Mouse (Mus musculus) splenic B cell, adult 2 months (primary cell): ENCODE results near the gene Hpd.
A peak's percentile ranks its signal among the peaks of the same experiment; 100 is the strongest.

Source experiments
- DNase-seq: peaks from one replicate; pipeline ENCODE4 v3.0.0-alpha.2; 2011; ENCODE audit warnings: low read depth, low spot score
- H3K27me3 ChIP-seq: 2 replicates; pipeline ENCODE4 v1.6.1; 2012; ENCODE audit warnings: mild to moderate bottlenecking, low read length, moderate library complexity, mixed read lengths; ENCODE audit not compliant: control insufficient read depth, poor library complexity, insufficient read depth, severe bottlenecking
- H3K36me3 ChIP-seq: 2 replicates; pipeline ENCODE4 v1.6.1; 2012; ENCODE audit warnings: mild to moderate bottlenecking, low read length, moderate library complexity, mixed read lengths; ENCODE audit not compliant: control insufficient read depth, poor library complexity, insufficient read depth, severe bottlenecking

Gene Hpd

DNA sequence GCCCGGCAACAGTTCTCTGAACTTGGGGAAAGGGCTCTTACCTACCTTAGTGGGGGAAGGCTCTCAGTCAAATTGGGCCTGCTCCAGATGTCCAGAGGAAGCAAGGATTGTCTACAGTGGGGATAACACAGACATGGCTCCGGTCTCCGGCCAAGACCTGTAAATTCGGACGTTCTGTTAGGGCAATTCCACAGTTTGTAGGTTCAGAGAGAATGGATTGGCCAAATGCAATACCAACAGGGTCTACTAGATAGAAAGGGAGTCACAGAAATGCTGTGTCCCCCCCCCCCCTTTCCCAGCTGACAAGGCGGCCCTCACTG, 44.7 kb downstream of the Hpd start:
- Histone ChIP-seq H3K36me3 (peaks cover 5% of the 10 kb centered on the region), H3K27me3 (no peaks in the 10 kb centered on the region)
- no peak for DNase-seq

DNA sequence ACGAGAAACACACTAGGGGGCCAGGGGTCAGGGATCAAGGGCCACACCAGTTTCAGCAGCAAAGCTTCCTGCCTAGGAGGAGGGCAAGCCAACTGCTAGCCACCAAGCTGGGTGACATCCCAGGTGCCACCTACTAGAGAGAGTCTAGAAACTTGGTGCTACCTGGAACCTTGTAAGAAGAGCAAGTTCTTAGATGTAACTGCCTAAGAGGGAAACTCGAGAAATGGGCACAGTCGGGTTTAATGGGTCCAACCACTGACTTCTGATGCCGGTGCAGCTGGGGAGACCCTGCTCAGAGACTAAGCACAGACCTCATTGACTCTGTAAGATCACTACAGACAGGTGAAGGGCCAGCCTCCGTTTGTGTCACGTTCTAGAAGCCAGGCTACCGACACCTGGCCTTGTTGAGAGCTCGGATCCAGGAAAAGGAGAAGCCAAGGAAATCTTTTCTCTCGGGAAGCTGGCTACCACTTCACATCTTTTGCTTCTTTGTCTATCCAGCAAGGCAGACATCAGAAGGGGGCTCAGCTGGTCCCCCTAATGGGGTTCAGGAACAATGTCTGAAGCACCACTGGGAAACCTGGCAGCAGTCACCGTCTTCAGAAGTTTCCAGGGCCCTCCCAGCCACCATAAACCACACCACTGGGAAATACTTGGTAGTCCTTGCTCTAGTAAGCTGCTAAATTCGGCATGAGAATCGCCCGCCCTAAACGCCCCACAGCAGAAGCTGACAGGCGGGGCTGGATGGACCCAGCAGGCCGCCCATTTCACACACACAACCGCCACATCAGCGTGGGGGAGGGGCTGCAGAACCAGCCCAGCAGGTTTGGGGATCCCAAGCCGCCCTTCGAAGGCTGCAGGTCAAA, 45.2 kb downstream of the Hpd start:
- Histone ChIP-seq H3K36me3 (peaks cover 5% of the 10 kb centered on the region), H3K27me3 (no peaks in the 10 kb centered on the region)
- peak; percentile 47 for DNase-seq

DNA sequence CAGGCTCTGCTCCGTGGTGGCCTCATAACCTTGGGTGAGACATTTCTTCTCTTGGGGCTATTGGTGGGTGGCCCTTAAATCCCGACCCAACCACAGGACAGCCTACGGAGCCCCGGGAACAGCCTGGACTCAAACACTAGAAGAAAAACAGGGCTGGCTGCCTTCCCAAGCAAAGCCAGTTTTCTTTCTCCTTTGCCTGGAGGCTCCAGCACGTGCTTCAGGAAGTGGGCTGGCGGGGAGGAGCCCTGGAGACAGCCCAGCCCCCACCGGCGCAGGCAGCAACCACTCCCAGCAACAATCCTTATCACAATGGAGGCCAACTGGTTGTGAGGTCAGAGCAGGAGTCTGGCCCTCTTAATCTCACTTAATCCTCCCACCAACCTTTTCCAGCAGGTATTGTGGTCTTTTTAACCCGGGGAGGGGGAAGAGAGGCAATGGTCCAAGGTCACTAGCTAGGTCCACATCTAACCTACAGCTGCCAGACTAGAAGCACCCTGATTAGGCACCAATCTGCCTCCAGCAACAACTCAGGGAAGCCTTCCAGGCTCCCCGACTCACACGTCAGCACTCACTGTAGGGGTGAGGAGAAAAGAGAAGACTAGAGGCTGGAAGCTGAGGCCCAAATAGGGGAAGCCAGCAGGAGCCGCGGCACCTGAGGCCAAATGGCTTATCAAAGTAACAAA, 46.0 kb downstream of the Hpd start:
- Histone ChIP-seq H3K27me3 (no peaks in the 10 kb centered on the region), H3K36me3 (peaks cover 5% of the 10 kb centered on the region)
- DNase-seq: peak; percentile 51

DNA sequence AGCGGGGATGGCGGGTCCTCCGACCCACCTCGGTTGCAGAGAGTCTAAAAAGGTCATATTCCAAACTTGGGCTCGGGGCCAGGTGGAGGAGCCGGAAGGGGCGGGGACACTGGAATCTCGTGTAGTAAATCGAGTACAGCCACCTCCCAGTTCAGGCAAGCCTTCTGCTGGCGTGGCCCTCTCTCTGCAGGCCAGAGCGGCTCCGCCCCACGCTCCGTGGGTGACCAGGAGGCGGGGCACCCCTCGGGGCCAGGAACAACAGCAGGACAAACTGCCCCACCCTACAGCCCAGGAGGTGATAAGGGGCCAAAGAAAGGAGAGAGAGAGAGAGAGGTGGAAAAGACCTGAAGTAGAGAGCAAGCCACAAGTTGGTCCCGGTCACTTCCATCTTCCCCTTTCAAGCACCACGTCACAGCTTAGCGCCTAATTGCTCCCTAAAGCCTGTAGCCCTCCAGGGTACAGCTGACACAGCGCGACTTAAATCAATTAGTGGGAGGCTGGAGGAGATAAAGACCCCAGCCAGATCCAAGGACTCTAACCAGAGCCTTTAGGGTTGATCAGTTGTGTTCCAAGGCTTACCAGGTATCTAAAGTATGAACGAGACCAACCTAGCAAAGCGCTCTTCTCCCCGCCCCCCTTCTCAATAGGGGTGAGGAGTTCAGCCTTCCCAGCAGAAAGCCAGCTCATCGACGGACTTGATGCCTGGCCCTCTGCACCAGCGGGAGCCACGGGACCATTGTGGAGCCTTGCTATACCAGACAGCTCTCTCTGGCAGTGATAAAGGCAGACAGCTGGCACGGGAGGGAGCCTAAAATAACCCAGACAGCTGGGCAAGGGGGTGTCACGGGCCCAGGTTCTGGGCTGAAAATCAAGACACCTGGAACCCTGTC, 46.8 kb downstream of the Hpd start:
- no peak for DNase-seq
- H3K36me3 ChIP-seq: peaks cover 5% of the 10 kb centered on the region

DNA sequence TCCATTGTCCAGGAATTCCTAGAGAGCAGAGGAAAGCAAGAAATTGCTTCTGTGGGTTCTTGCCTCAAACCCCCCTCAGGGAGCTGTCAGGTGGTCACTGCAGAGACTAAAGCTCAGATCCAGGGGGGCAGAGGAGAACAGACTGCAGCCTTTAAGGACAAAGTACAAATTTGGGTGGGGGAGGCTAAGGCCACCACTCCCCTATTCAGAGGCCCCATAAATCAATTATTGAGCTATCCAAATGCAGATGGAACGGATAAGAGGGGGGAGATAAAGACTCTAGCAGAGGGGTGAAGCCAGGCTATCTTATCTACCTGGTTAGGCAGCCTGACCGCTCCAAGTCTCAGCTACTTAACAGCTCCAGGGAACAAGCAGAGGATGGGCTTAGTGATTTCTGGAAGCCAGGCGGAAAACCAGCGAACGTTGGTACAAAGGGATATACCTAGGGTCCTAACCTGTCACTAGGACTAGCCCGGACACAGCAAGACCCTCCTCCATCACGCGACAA, 47.6 kb downstream of the Hpd start:
- H3K36me3 ChIP-seq: peaks cover 5% of the 10 kb centered on the region

More for the DNA sequence above, 46.8 kb downstream of the Hpd start:
- no peaks in the 10 kb centered on the region for H3K27me3 ChIP-seq

DNA sequence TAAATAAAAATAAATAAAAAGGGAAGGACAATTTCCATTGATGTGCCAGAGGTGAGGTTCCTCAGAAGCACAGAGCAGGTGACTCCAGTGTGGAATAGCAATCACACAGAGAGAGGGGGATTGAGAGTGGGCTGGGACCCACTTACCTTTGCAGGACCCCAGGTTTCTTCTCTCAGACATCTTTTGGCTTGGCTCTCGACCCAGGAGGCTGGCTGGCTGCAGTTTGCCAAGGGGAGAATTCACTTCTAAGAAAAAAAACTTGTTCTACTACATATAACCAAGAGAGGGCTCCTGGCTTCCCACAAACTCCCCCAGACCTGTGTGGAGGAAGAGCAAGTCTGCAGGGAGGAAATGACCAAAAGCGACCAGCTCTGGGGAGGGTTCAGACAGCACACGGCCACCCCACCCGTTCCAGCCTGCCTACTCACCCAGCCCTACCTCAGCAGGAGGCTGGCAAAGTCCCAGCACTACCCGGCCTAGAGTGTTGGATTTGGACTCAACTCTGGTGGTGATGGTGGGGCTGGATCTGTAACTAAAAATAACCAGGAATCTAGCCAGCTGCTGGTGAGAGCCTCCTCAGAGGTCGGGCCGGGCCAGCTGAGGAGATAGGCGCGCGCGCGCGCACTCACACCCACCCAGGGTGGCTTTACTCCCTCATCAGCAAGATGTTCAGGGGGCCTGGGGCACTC, 48.2 kb downstream of the Hpd start:
- H3K36me3 ChIP-seq: peaks cover 5% of the 10 kb centered on the region
- no peaks in the 10 kb centered on the region for H3K27me3 ChIP-seq
- no peak for DNase-seq

More for the DNA sequence above, 47.6 kb downstream of the Hpd start:
- no peaks in the 10 kb centered on the region for H3K27me3 ChIP-seq
- DNase-seq: no peak

DNA sequence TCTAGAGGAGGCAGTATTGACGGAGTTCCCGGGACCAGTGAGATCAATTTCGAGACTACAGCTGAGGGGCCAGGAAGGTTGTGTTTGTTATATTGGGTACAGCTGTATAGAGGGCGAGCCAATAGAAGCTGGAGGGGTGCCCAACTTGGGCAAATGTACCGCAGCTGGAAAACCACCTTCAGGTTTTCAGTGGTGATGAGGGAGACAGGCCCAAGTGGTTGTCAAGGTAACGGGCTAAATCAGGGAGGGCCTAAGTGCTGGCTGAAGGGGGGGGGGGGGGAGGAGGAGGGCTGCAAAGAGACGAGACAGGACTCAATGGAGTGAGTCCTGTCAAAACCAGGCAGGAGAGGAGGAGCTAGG, 48.8 kb downstream of the Hpd start:
- Histone ChIP-seq H3K27me3 (no peaks in the 10 kb centered on the region), H3K36me3 (peaks cover 5% of the 10 kb centered on the region)
- DNase-seq: no peak

DNA sequence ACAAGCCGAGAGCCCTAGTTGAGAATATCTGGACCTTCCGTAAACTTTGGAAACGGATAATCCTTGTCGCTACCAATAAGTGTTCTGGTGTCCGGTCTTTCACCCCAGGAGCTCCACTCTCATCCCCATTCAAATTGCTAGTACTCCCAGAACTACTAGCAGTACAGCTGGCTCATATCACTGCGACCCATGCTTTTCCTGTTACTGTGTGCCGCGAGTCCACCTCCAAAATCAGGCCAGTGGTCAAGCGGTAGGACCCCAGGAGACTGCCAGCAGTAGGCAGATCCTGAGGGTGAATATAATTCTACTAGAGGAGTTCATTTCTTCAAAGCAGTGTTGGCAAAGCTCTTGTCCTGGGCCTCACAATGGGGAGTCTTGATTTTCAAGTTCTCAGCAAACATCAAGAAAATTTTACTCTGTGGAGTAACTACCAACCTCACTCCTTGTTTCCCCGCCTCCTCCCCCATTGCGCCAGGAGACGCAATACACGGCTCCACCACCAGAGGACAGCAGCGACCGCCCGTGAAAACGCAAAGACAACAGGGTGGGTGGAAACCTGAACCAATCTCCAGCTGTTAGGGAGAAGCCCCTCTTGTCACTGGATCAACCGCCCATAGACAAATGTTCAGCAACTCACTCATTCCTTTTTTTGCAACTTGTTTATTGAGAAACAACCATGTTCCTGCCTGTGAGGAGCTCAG, 49.3 kb downstream of the Hpd start:
- Histone ChIP-seq H3K36me3 (peaks cover 5% of the 10 kb centered on the region), H3K27me3 (no peaks in the 10 kb centered on the region)
- peak; percentile 91 for DNase-seq

DNA sequence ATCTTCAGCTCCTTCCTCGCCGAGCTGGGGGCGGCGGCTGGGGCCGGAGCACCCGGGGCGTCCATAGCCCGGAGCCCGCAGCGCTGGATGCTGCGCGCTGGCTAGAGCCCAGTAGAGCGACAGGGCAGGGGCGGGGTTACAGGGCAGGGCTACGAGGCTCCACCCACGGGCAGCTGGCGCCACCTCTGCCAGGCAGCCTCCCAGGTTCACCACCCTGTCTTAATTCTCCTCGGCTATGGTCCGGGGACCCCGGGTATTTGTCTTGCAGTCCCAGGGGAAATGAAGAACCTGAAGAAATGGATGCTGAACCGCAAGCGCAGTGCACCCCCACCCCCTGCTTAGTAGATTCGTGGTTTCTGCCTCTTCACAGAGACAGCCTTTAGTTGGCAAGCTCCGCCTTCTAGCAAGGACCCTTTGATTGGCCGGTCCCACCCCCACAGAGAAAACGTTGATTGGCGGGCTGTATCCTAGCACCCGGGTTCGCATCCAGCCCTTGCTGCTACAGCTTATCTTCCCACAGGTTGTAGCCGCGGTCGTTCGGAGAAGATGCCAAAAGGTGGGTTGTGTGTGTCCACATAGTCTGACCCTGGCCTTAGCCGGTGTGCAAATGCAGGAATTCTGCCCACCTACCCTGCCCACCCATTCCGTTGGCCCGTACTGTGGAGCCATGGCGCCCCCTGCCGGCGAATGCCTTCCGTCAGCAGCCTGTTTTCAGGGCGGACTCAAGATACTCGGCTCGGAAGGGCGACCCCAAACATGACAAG, 50.0 kb downstream of the Hpd start, which contains the start of gene Rhof:
Gene Rhof (minus strand): TSS at position 385 of the 764 bp plus-strand sequence.
- Histone ChIP-seq H3K36me3 (peaks cover 5% of the 10 kb centered on the region), H3K27me3 (no peaks in the 10 kb centered on the region)
- peak; percentile 96 for DNase-seq

DNA sequence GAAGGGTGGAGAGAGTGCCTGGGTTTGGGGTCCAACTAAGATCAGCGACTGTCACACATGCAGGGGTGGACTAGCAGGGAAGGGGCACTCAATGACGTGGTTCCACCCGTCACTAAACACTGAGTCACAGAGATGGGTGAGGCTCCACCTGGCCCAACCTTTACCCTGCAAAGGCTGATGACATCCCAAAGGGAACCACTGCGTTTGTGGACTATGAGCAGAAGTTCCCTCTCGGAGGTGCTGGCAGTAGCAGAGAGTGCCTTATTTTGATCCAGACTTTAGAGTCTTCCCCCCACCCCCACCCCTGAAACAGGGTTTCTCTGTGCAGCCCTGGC, 51.7 kb downstream of the Hpd start:
- no peak for DNase-seq
- Histone ChIP-seq H3K27me3 (no peaks in the 10 kb centered on the region), H3K36me3 (peaks cover 5% of the 10 kb centered on the region)

DNA sequence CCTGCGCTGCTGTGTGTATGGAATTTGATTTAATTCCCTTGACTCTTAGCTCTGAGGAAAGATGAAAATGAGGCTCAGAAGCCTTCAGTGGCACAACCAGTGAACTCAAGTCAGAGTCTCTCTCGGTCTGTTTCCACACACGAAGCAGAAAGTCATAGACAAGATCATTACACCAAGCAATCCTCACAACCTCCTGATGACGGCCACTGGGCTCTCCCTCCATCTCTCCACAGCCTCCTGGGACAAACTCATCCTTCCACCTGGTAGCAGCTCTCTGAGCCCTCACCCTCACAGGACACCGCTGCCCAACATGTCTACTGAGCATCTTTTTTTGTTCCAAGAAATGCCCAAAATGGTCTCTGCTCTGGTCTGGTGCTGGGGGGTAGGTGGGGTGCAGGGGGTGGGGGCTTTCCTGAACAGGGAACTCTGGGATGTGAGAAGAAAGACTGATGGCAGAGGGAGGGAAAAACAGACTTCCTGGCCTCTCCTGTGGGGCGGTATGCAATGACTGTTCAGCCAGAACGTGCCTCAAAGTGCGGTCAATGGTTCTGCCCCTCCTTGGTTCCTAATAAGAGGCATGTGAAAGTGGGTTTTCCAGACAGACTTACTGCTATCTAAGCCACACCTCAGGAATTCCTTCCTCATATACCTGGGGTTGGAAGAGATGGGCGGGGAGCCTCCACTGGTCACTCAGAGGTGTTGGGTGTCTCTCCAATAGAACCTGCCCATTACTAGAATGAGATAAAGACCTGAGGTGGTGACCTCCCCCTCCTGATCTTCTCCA, 52.3 kb downstream of the Hpd start:
- H3K36me3 ChIP-seq: peaks cover 5% of the 10 kb centered on the region
- DNase-seq: no peak
- no peaks in the 10 kb centered on the region for H3K27me3 ChIP-seq

DNA sequence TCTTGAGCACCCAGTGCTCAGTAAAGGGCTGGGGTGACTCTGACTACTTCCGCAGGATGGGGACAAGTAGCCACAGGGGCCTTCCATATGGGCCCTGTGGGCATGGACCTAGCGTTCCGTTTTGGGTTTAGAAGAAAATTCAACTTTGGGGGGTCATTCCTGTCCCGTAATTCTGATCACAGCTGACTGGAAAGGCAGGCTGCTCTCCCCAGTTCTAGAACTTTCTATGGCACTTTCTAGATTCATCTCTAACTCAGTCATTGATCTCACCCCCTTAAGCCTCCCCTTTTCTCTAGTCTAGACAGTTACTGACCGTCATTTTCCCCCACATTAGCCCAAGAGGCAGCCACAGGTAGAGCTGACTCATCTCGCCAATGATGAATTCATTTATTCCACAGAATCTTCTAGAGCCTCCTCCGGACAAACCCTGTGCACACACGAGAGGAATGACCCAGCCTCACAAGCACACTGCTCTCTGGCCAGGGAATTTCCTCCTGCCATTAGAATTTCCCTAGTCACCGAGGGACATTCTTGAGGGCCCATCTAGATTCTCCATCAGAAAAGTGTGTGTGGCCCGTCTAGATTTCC, 53.3 kb downstream of the Hpd start:
- no peak for DNase-seq
- Histone ChIP-seq H3K27me3 (no peaks in the 10 kb centered on the region), H3K36me3 (peaks cover 5% of the 10 kb centered on the region)
